Mouse (Mus musculus) hindbrain, embryonic 14.5 days (tissue): Measurements from ENCODE around the gene Hmgcs1. TPM values are rescaled to one million over a fixed set of nuclear protein-coding genes. Genes with fewer than 3 reads are reported as not detected.

Experiments
- ATAC-seq: fragments of 200-750 bp; cut with Nextera tagmentation; 2 replicates; pipeline ENCODE4 v1.8.0; 2017; ENCODE audit warnings: moderate number of reproducible peaks, mild to moderate bottlenecking, moderate TSS enrichment, moderate library complexity; ENCODE audit not compliant: low FRiP score
- DNase-seq: peaks from one replicate; pipeline ENCODE4 v3.0.0-alpha.2; 2015; ENCODE audit warnings: low spot score
- H3K27ac ChIP-seq: fragments of 300-500 bp; sonication (generic); 2 replicates; pipeline ENCODE4 v1.5.1; 2014; ENCODE audit warnings: mild to moderate bottlenecking, moderate library complexity
- H3K27me3 ChIP-seq: fragments of 300-500 bp; sonication (generic); 2 replicates; pipeline ENCODE4 v1.6.1; 2014; ENCODE audit warnings: mild to moderate bottlenecking, low read length, mixed read lengths; ENCODE audit not compliant: control insufficient read depth, insufficient read depth
- H3K36me3 ChIP-seq: fragments of 300-500 bp; sonication (generic); replicated peaks from 2 replicates; pipeline ENCODE4 v1.6.1; 2014; ENCODE audit not compliant: control insufficient read depth, insufficient read depth
- H3K4me1 ChIP-seq: fragments of 300-500 bp; sonication (generic); replicated peaks from 2 replicates; pipeline ENCODE4 v1.6.1; 2014; ENCODE audit warnings: antibody characterized with exemption, low read length, mixed read lengths; ENCODE audit not compliant: control insufficient read depth, insufficient read depth
- H3K4me2 ChIP-seq: fragments of 300-500 bp; sonication (generic); replicated peaks from 2 replicates; pipeline ENCODE4 v1.6.1; 2014; ENCODE audit warnings: mild to moderate bottlenecking, moderate library complexity
- H3K4me3 ChIP-seq: fragments of 300-500 bp; sonication (generic); replicated peaks from 2 replicates; pipeline ENCODE4 v1.5.1; 2014; ENCODE audit warnings: mild to moderate bottlenecking, low read length
- H3K9ac ChIP-seq: fragments of 300-500 bp; sonication (generic); 2 replicates; pipeline ENCODE4 v1.6.1; 2014
- H3K9me3 ChIP-seq: fragments of 300-500 bp; sonication (generic); 2 replicates; pipeline ENCODE4 v1.6.1; 2016; ENCODE audit warnings: low read length; ENCODE audit not compliant: control insufficient read depth
- WGBS: fragments of 180-500 bp; shearing (Covaris S2); extraction: QIAGEN DNeasy Blood & Tissue Kit; methylation state at CpG from one replicate; pipeline ENCODE4 v1.1.7; 2014; 5-methylcytosine and 5-hydroxymethylcytosine counted together
- polyA plus RNA-seq: library from polyadenylated mRNA; unstranded; fragments of >200 nt; fragmentation: Nextera tagmentation; extraction: Ambion mirVana; gene quantifications from 2 replicates; pipeline ENCODE4 v1.2.1, GENCODE M21; 2014

The Hmgcs1 gene
- polyA plus RNA-seq, 1 experiment from 2014 or later, result 533 TPM

- DNase-seq (no peak), ATAC-seq (no peak)
- no peak overlapping the region for H3K4me3 ChIP-seq
- no peaks in the 10 kb centered on the region for H3K9me3 ChIP-seq
- H3K4me1 ChIP-seq, result no peaks in the 10 kb centered on the region
- 88% methylated on average over 7 of the region's 7 CpGs for WGBS
- no peaks in the 10 kb centered on the region for H3K36me3 ChIP-seq
- no peak overlapping the region for H3K9ac ChIP-seq
- no peak overlapping the region for H3K27ac ChIP-seq
- H3K4me2 ChIP-seq, result no peak overlapping the region
- no peaks in the 10 kb centered on the region for H3K27me3 ChIP-seq
Measured at GRCm38 (mm10) chr13:119729406-119729805, 39.2 kb downstream of the Hmgcs1 start.

GRCm38 (mm10) chr13:119731448-119731847 lies 41.3 kb downstream of the Hmgcs1 start:
- Histone ChIP-seq H3K27ac (peak overlapping the region; percentile 62), H3K36me3 (no peaks in the 10 kb centered on the region), H3K4me3 (no peak overlapping the region), H3K4me1 (no peaks in the 10 kb centered on the region), H3K9ac (no peak overlapping the region), H3K9me3 (no peaks in the 10 kb centered on the region), H3K4me2 (no peak overlapping the region; the same call in 1 of the 2 replicates), H3K27me3 (no peaks in the 10 kb centered on the region)
- ATAC-seq (no peak), DNase-seq (no peak)
- WGBS, result 22% methylated on average over 6 of the region's 6 CpGs

- DNase-seq, result peak; percentile 49
- WGBS, result 4% methylated on average over 19 of the region's 19 CpGs
- peak; percentile 68; the same call in 1 of the 2 replicates for ATAC-seq
Measured at GRCm38 (mm10) chr13:119741390-119742237, 51.4 kb downstream of the Hmgcs1 start.

DNA sequence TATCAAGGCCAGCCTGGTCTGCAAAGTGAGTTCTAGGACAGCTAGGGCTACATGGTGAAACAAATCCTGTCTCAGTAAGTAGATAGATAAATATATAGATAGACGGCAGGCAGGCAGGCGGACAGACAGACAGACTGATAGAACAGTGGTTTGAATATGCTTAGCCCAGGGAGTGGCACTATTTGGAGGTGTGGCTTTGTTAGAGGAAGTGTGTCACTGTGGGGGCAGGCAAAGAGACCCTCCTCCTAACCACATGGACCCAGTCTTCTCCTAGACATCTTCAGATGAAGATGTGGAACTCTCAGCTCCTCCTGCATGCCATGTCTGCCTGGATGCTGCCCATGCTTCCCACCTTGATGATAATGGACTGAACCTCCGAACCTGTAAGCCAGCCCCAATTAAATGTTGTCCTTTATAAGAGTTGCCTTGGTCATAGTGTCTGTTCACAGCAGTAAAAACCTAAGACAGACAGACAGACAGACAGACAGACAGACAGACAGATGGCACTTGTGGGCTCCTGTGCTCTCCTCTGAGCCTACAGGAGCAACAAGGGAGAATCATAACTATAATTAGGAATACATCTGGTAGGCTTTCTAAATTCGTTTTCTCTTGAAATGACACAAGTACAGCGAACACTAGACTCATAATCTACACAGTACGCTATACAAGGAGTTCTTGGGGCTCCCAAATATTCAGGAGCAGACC lies 52.7 kb downstream of the Hmgcs1 start:
- no peaks in the 10 kb centered on the region for H3K27me3 ChIP-seq
- 89% methylated on average over 6 of the region's 6 CpGs for WGBS
- H3K27ac ChIP-seq, result no peak overlapping the region
- DNase-seq, result no peak
- H3K9me3 ChIP-seq, result no peaks in the 10 kb centered on the region
- no peak for ATAC-seq
- H3K4me2 ChIP-seq, result no peak overlapping the region
- H3K36me3 ChIP-seq, result no peaks in the 10 kb centered on the region
- H3K4me1 ChIP-seq, result peaks cover 12% of the 10 kb centered on the region
- no peak overlapping the region for H3K4me3 ChIP-seq
- H3K9ac ChIP-seq, result no peak overlapping the region

More at GRCm38 (mm10) chr13:119741390-119742237, 51.4 kb downstream of the Hmgcs1 start:
- Histone ChIP-seq H3K9ac (peak overlapping the region; percentile 42; the same call in 1 of the 2 replicates), H3K27ac (peak overlapping the region; percentile 26; the same call in 1 of the 2 replicates), H3K9me3 (no peaks in the 10 kb centered on the region), H3K27me3 (no peaks in the 10 kb centered on the region), H3K4me3 (no peak overlapping the region; the same call in 1 of the 2 replicates), H3K36me3 (no peaks in the 10 kb centered on the region), H3K4me1 (peaks cover 12% of the 10 kb centered on the region), H3K4me2 (peak overlapping the region; percentile 46)

GRCm38 (mm10) chr13:119743470-119743869 lies 53.3 kb downstream of the Hmgcs1 start:
- no peak for DNase-seq
- Histone ChIP-seq H3K4me2 (no peak overlapping the region), H3K4me1 (peaks cover 12% of the 10 kb centered on the region), H3K27ac (no peak overlapping the region), H3K27me3 (no peaks in the 10 kb centered on the region), H3K4me3 (no peak overlapping the region), H3K36me3 (no peaks in the 10 kb centered on the region), H3K9me3 (no peaks in the 10 kb centered on the region), H3K9ac (no peak overlapping the region)
- no peak for ATAC-seq
- WGBS, result 76% methylated on average over 3 of the region's 3 CpGs

GRCm38 (mm10) chr13:119746930-119747329 lies 56.8 kb downstream of the Hmgcs1 start:
- no peak overlapping the region for H3K4me2 ChIP-seq
- H3K27ac ChIP-seq, result no peak overlapping the region
- no peaks in the 10 kb centered on the region for H3K9me3 ChIP-seq
- no peak overlapping the region for H3K9ac ChIP-seq
- peaks cover 4% of the 10 kb centered on the region for H3K4me1 ChIP-seq
- ATAC-seq (no peak), DNase-seq (no peak)
- H3K36me3 ChIP-seq, result no peaks in the 10 kb centered on the region
- no peaks in the 10 kb centered on the region for H3K27me3 ChIP-seq
- WGBS, result 91% methylated on average over 4 of the region's 4 CpGs
- H3K4me3 ChIP-seq, result no peak overlapping the region

- Histone ChIP-seq H3K9ac (no peak overlapping the region), H3K4me2 (peak overlapping the region; percentile 97), H3K36me3 (no peaks in the 10 kb centered on the region), H3K4me1 (peaks cover 20% of the 10 kb centered on the region; the same call in 1 of the 2 replicates), H3K4me3 (no peak overlapping the region), H3K27me3 (no peaks in the 10 kb centered on the region), H3K9me3 (no peaks in the 10 kb centered on the region), H3K27ac (peak overlapping the region; percentile 32; the same call in 1 of the 2 replicates)
- DNase-seq (no peak), ATAC-seq (peak; percentile 33; the same call in 1 of the 2 replicates)
- 42% methylated on average over 9 of the region's 9 CpGs for WGBS
Measured at GRCm38 (mm10) chr13:119753859-119754634, 63.9 kb downstream of the Hmgcs1 start.

GRCm38 (mm10) chr13:119754635-119755020 lies 64.4 kb downstream of the Hmgcs1 start:
- Histone ChIP-seq H3K27me3 (no peaks in the 10 kb centered on the region), H3K36me3 (no peaks in the 10 kb centered on the region), H3K27ac (no peak overlapping the region; the same call in 1 of the 2 replicates), H3K9me3 (no peaks in the 10 kb centered on the region), H3K4me2 (peak overlapping the region; percentile 97), H3K9ac (peak overlapping the region; percentile 84; the same call in 1 of the 2 replicates), H3K4me3 (peak overlapping the region; percentile 62), H3K4me1 (peaks cover 20% of the 10 kb centered on the region; the same call in 1 of the 2 replicates)
- WGBS, result 19% methylated on average over 3 of the region's 3 CpGs
- DNase-seq (no peak), ATAC-seq (no peak)
